Mouse (Mus musculus) G1E-ER4 (cell line): ENCODE measurements around the gene Rpl31. TPM values are rescaled to one million over a fixed set of nuclear protein-coding genes. Genes with fewer than 3 reads are reported as not detected.

Experiments used
- GATA1 ChIP-seq: IDR thresholded peaks from one replicate; pipeline ENCODE4 v1.8.0; 2012; ENCODE audit warnings: low read length, inconsistent platforms
- polyA plus RNA-seq: library from polyadenylated mRNA; stranded (reverse); fragments of >175 nt; gene quantifications from 2 replicates; pipeline ENCODE4 v1.2.3, GENCODE M21; 2012

The Rpl31 gene
- polyA plus RNA-seq = 322 and 379 TPM in 2 replicates

DNA sequence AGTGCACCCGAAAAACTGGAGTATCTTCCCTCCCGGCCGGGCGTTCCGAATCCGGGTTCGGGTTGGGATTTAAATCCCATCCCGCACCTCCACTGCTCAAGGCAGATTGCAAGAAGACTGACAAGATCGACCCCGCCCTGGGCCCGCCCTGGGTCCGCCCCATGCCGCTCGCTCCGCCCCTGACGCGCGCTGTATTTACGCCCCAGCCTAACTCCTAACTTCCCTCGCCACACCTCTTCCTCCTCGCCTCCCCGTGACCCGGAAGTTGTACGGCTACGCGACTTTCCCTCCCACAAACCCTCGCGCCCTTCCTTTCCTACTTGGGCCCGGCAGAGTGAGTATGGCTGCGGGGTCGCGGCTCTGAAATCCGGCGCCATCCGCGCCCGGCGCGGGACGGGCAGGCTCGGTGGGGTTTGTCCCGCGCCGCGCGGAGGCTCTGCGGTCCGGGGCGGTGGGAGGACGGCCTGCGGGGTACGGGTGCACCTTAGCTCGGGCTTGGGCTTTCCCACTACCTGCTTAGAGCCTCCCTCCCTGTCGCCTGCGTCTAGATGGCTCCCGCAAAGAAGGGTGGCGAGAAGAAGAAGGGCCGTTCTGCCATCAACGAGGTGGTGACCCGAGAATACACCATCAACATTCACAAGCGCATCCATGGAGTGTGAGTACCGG is at the start of gene Rpl31:
Rpl31 (plus strand) TSS at position 242 of the 666 bp plus-strand sequence.
- TF ChIP-seq GATA1 = no peak

GRCm38 (mm10) chr1:39317935-39318334 is 49.7 kb upstream of the Rpl31 start:
- TF ChIP-seq GATA1 = no peak

- TF ChIP-seq GATA1 = no peak
Measured at GRCm38 (mm10) chr1:39318870-39319269, 48.8 kb upstream of the Rpl31 start.

DNA sequence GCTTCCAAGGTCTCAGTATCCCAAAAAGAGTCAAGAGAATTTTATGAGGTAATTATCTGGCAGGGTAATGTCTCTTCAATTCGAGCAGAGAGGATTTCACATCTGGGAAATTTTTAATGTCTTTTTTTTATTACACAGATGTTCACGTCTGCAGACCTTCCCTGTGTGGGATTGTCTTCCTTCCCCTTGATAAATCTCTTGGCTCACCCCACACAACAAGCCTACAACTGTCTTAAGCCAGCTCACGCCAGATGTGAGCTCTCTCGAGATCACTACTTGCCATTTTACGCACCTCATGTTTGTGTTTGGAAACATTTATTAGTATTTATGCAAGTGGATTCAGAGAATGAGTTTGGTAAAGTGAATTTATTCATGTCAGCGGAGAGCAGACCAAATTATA is 45.7 kb upstream of the Rpl31 start:
- TF ChIP-seq GATA1 = no peak

DNA sequence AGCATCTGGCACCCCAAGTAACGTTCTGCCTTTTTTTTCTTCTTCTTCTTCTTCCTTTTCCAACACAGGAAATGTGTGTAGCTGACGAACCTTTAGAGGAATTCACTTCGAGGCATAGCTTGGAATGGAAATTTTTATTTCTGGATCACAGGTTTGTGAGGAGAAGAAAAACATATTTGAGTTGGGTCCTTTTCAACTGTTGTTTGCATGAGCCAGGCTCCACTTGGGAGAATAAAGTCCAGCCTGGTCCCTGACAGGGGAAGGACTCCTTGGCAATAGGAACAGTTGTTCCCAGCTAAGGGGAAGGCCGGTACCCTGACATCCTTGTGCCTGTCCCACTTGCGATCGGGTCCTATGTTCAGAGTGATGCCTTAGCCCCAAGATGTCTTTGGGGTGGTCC is 42.4 kb upstream of the Rpl31 start:
- TF ChIP-seq GATA1 = no peak

DNA sequence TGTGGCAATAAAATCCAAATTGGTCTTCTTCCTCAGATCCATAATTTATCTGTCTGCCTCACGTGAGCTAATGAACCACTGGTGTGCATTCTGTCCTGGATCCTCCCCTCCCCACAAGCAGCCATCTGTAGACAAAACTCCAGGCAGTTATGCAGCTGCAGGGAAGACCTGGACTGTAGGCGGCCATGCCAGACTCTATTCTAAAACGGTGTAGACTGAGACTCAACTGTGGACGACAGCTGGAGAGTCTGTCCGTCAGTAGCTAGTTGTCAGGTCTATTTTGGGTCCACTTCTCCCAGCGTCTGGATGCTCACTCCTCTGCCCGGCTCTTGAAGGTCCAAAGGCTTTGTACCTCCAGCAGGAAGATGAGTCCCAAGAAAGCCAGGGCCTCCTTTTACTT is 40.1 kb upstream of the Rpl31 start:
- TF ChIP-seq GATA1 = no peak

GRCm38 (mm10) chr1:39330857-39331594 is 36.6 kb upstream of the Rpl31 start:
- TF ChIP-seq GATA1 = no peak

DNA sequence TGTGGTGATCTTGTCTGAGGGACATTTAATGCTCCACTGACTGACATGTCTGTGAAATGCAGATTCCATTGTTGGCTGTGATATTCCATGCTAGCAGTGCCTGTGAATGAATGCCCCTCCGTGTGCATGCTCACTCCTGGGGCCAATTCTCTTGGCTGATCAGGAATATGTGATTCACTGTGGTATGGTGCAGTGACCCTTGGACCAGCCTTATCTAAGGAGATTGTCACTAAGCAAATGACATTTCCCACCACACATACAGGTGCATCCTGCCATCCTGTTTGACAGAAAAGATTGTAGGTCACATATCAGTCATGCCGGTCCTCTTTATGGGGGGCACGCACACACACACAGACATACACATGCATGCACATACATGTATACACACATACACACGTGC is 35.2 kb upstream of the Rpl31 start:
- no peak for TF ChIP-seq GATA1

GRCm38 (mm10) chr1:39335561-39336196 is 32.0 kb upstream of the Rpl31 start:
- TF ChIP-seq GATA1 = no peak

- no peak for TF ChIP-seq GATA1
Measured at GRCm38 (mm10) chr1:39336788-39337187, 30.9 kb upstream of the Rpl31 start.

- no peak for TF ChIP-seq GATA1
Measured at GRCm38 (mm10) chr1:39338831-39339230, 28.8 kb upstream of the Rpl31 start.

DNA sequence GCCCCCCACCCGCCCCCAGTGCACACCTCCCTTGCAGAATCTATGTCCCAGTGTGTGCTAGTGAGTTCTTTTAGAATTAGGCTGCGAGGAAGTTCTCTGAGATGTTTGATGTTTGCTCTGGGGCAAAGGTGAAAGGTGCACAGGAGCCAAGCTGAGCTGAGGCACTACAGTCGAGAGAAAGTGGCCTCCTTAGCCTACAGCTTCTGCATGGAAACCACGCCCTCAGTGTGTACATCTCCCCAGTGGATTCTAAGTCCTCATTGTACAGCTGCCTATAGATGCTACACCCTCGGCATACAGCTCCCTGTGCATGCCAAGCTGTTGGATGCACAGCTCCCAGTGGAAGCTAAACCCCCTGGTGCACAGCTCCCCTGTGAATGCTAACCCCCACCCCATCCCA is 28.2 kb upstream of the Rpl31 start:
- TF ChIP-seq GATA1 = no peak

DNA sequence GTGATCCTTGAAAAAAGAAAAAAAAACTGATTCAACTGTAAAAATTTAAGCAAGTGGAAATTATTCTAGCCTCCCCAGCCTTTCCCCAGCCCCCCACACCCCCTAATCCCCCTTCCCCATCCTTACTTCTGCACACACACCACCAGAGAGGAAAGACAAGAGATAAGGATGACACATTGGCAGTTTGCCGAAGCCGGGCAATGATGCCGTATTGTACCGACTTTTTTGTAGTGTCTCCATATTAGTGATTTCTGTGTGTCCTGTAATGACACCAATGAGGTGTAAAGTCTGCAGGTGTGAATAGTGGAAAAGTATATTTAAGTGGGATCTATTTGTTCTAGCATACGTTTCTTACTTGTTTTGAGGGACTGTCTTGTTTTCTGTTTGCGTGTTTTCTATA is 27.5 kb upstream of the Rpl31 start:
- TF ChIP-seq GATA1 = no peak

GRCm38 (mm10) chr1:39340647-39341046 is 27.0 kb upstream of the Rpl31 start:
- no peak for TF ChIP-seq GATA1

GRCm38 (mm10) chr1:39341807-39342206 is 25.8 kb upstream of the Rpl31 start:
- TF ChIP-seq GATA1 = no peak

GRCm38 (mm10) chr1:39343242-39343641 is 24.4 kb upstream of the Rpl31 start:
- no peak for TF ChIP-seq GATA1

DNA sequence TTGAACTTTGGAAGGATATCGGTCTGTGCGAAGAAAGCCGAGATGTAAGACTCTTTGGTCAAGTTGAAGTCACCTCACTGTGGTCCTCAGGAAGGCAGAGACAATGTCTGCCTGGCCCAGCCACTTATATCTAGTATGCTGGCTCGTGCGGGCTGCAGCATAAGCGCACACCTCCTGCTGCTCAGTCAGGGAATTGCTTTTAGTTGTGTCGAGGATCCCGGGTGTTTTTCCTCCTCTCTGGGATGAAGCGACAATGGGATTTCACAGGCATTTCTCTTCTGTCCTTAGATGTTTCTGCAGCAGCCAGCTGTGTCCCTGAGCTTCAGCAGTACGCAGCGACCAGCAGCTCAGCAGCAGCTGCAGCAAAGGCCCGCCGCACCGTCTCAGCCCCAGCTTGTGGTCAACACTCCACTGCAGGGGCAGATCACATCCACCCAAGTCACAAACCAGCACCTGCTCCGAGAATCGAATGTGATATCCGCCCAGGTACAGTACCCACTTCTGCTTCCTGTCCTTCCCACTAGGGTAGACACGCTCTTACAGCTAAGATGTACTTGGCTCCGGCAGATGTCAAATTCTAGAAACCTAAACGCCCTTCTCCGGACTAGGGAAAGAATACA is 22.6 kb upstream of the Rpl31 start:
- TF ChIP-seq GATA1 = no peak
